Mouse (Mus musculus) CD4-positive, CD25-positive, alpha-beta regulatory T cell, adult 2 months (primary cell): Measurements from ENCODE around the gene Abhd4.

Experiments used
- DNase-seq: peaks from one replicate; pipeline ENCODE4 v3.0.0-alpha.2; 2012; ENCODE audit warnings: low read depth, low spot score

The Abhd4 gene

DNA sequence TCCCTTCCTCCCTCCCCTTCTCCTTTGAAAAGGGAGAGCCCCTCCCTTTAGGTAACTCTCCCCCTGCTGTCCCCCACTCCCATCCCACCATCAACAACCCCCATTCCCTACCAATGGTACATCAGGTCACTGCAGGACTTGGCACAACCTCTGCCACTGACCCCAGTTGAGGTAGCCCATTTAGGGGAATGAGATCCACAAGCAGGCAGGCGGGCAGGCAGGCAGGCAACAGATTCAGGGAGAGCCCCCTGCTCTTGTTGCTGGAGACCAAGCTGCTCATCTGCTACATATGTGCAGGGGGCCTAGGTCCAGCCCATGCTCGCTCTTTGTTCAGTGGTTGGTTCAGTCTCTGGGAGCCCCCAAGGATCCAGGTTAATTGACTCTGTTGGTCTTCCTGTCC, 22.5 kb downstream of the Abhd4 start:
- no peak for DNase-seq

DNA sequence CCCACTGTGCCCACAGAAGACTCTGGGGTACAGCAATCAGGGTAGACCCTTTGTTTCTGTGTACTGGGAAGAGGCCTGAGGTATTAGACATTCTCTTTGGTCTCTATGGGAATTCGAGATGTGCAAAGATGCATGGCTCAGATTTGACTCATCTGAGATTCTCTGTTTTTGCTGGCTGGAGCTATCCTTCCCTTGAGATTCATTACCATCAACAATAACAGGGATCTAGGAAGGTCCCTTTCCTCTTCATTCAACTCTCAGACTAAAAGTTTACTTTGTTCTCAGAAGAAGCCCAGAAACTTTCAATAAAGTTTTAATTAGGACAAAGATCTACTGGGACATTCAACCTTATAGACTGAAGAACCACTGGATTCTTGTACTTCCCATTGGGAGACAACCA, 30.9 kb downstream of the Abhd4 start, which contains the start of gene Olfr49:
Gene Olfr49 (minus strand): TSS at position 101 of the 400 bp plus-strand sequence.
- no peak for DNase-seq

DNA sequence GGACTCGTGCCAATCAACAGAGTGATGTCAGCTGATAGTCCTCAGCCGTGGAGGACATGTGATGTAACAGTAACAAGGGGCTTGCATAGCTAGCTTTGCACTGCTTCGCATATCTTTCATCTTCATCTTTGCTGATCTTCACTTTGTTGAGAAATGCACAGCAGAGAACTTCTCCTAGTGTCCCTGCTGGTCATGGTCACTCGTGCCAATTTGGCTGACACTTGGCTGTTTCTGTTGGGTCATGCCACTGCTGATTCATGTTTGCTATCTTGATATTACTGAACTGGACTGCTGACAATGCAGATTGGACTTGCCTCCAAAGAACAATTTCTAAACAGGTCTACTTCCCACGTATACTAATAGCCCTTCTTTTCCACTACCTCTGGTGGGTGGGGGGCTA, 46.1 kb downstream of the Abhd4 start:
- DNase-seq = no peak

DNA sequence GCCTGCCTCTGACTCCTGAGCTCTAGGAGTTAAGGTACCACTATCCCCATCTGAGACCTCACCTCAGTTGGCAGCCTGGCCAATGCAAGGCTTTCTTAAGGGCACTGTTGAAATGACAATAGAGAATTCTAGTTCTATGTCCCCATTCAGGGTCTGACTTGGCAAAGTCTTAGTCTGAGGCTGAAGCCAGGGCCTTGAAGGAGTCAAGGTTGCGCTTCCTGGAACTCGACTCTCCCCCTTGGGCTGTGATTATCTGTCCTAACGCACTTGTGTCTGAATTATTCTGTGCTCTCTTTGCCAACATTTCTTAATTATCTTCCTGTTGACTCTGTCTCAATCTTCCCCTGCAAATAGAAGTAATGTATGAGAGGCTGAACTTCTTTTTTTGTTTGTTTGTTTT, 46.7 kb downstream of the Abhd4 start:
- DNase-seq = no peak

DNA sequence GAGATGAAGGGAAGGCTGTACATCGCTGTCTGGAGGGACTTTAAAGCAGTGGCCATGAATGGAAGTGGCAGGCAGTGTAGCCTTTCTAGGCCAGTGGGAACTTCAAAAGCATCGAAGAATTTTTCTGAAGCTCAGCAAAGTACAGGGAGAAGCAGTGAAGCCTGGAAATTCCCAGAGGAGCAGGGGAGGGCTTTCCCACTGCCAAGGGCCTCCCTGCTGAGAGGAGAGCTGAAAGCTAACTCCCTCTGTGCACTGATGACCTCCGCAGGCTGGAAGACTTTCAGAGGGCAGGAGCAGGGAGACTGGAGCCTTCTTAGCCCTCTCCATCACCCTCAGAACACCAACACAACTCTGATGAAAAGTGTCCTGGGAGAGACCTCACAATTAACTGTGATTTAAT, 57.8 kb downstream of the Abhd4 start:
- no peak for DNase-seq
